Mouse (Mus musculus): ENCODE measurements at regions not wholly inside any gene's neighbourhood (a gene's known extent, or its start where the extent isn't known, plus 50 kb on each side); places are given as distances from the start of the nearest gene placed in this dataset.

GRCm38 (mm10) chr19:57552964-57553740 is 57.7 kb upstream of the Atrnl1 start:
- no peaks in the 10 kb centered on the region for H3K36me3 ChIP-seq (ENCODE audit: control insufficient read depth, insufficient read depth, low read length)
- H3K4me1 ChIP-seq (replicated peaks; ENCODE audit: control insufficient read depth, insufficient read depth, low read length) = no peaks in the 10 kb centered on the region
- H3K4me3 ChIP-seq (ENCODE audit: low read depth, low read length) = no peak overlapping the region
- H3K9ac ChIP-seq (ENCODE audit: low read depth, low read length) = no peak overlapping the region
- DNase-seq (ENCODE audit: low spot score) (no peak), ATAC-seq (ENCODE audit: low FRiP score) (no peak)
- no peak overlapping the region for H3K27ac ChIP-seq (ENCODE audit: low read depth, low read length)
- no peaks in the 10 kb centered on the region for H3K9me3 ChIP-seq (ENCODE audit: control insufficient read depth, low read length)
- 69% methylated on average over 11 of the region's 11 CpGs for WGBS
- H3K27me3 ChIP-seq (ENCODE audit: control insufficient read depth, insufficient read depth, low read length) = no peaks in the 10 kb centered on the region
- H3K4me2 ChIP-seq (replicated peaks; ENCODE audit: low read depth, low read length) = no peak overlapping the region

- no peak for ATAC-seq (ENCODE audit: low FRiP score)
- no peaks in the 10 kb centered on the region for H3K9me3 ChIP-seq (ENCODE audit: control insufficient read depth, low read length)
- WGBS = 89% methylated on average over 6 of the region's 6 CpGs
Observed at GRCm38 (mm10) chr19:57554086-57554485, 56.7 kb upstream of the Atrnl1 start.

DNA sequence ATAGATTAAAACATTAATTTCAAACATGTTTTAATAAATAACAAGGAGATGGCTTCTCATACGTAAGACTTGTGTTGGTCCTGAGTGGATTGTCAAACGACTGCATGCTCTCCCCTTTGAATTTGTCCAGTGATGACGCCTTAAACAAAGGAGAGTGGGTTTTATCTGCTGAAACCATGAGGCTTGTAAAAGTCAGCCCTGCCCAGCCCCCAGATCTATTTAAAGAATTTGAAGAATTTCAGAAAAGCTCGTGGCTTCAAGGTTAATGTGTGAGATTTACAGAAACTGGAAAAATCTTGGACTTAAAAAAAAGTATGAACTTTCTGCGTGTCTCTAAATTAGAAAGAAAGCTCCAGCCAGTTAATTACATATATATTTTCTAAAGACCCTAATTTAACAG is 55.5 kb upstream of the Atrnl1 start:
- ATAC-seq (ENCODE audit: low FRiP score) (no peak), DNase-seq (ENCODE audit: low spot score) (no peak)
- WGBS = 52% methylated on average over 5 of the region's 5 CpGs
- Histone ChIP-seq H3K9ac (ENCODE audit: low read depth, low read length) (no peak overlapping the region), H3K9me3 (ENCODE audit: control insufficient read depth, low read length) (no peaks in the 10 kb centered on the region), H3K4me3 (ENCODE audit: low read depth, low read length) (no peak overlapping the region), H3K27me3 (ENCODE audit: control insufficient read depth, insufficient read depth, low read length) (no peaks in the 10 kb centered on the region), H3K36me3 (ENCODE audit: control insufficient read depth, insufficient read depth, low read length) (no peaks in the 10 kb centered on the region), H3K4me1 (replicated peaks; ENCODE audit: control insufficient read depth, insufficient read depth, low read length) (0 out of 2 replicates have a peak, but pooled peaks cover 2% of the 10 kb centered on the region), H3K4me2 (replicated peaks; ENCODE audit: low read depth, low read length) (no peak overlapping the region), H3K27ac (ENCODE audit: low read depth, low read length) (no peak overlapping the region)

More at GRCm38 (mm10) chr19:57554086-57554485, 56.7 kb upstream of the Atrnl1 start:
- no peak for DNase-seq (ENCODE audit: low spot score)
- H3K4me1 ChIP-seq (replicated peaks; ENCODE audit: control insufficient read depth, insufficient read depth, low read length) = 0 out of 2 replicates have a peak, but pooled peaks cover 2% of the 10 kb centered on the region
- H3K27ac ChIP-seq (ENCODE audit: low read depth, low read length) = no peak overlapping the region
- no peak overlapping the region for H3K4me2 ChIP-seq (replicated peaks; ENCODE audit: low read depth, low read length)
- no peaks in the 10 kb centered on the region for H3K27me3 ChIP-seq (ENCODE audit: control insufficient read depth, insufficient read depth, low read length)
- H3K36me3 ChIP-seq (ENCODE audit: control insufficient read depth, insufficient read depth, low read length) = no peaks in the 10 kb centered on the region
- H3K4me3 ChIP-seq (ENCODE audit: low read depth, low read length) = no peak overlapping the region
- no peak overlapping the region for H3K9ac ChIP-seq (ENCODE audit: low read depth, low read length)

DNA sequence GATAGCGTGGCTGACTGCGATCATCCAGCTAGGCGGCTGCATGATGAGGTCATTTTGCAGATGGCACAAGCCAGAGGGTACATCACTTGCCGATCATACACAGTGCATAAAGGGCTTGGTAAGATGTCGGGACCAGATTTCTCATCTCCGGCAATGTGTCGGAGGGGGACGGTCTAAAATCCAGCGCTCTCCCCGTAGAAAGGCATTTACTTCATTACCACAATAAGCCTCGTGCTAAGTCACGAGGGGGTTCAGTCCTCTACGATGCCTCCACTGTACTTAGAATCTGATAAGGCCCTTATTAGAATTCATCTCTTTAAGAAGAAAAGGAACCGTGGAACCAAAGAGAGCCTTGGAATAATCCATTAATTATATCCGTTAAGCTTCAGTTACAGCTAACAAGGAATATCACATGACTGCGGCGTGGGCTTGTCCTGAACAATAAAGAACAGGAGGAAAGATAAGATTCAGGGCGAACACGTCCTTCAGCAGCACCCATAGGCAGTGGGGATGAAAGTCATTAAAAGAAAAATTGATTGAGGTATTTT is 52.3 kb upstream of the Atrnl1 start:
- H3K27ac ChIP-seq (ENCODE audit: low read depth, low read length) = peak overlapping the region; percentile 36; the same call in 1 of the 2 replicates
- no peaks in the 10 kb centered on the region for H3K9me3 ChIP-seq (ENCODE audit: control insufficient read depth, low read length)
- 0 out of 2 replicates have a peak, but pooled peaks cover 2% of the 10 kb centered on the region for H3K4me1 ChIP-seq (replicated peaks; ENCODE audit: control insufficient read depth, insufficient read depth, low read length)
- no peaks in the 10 kb centered on the region for H3K27me3 ChIP-seq (ENCODE audit: control insufficient read depth, insufficient read depth, low read length)
- no peak for DNase-seq (ENCODE audit: low spot score)
- H3K4me2 ChIP-seq (replicated peaks; ENCODE audit: low read depth, low read length) = no peak overlapping the region
- H3K36me3 ChIP-seq (ENCODE audit: control insufficient read depth, insufficient read depth, low read length) = no peaks in the 10 kb centered on the region
- H3K9ac ChIP-seq (ENCODE audit: low read depth, low read length) = no peak overlapping the region
- 56% methylated on average over 19 of the region's 19 CpGs for WGBS
- ATAC-seq (ENCODE audit: low FRiP score) = peak; percentile 53; the same call in 1 of the 2 replicates
- no peak overlapping the region for H3K4me3 ChIP-seq (ENCODE audit: low read depth, low read length)

DNA sequence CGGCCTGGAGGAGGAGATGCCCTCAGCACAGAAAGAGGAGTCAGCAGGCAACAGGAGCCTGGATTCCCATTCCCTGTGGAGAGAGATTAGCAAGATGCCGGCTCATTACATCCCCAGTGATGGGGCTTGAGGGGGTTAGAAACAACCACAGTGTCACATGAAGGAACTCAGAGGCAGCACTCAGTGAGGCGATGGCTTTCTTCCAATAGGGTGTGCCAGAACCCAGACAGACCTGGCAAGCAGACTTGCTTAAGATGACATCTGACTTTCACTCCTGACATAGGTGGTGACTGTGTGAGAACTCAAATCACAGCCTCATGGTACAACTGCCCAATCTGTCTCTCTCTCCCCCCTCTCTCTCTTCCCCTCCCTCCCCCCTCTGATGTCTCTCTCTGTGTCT is 50.1 kb upstream of the Atrnl1 start:
- 0 out of 2 replicates have a peak, but pooled peaks cover 2% of the 10 kb centered on the region for H3K4me1 ChIP-seq (replicated peaks; ENCODE audit: control insufficient read depth, insufficient read depth, low read length)
- no peaks in the 10 kb centered on the region for H3K27me3 ChIP-seq (ENCODE audit: control insufficient read depth, insufficient read depth, low read length)
- no peak overlapping the region for H3K27ac ChIP-seq (ENCODE audit: low read depth, low read length)
- DNase-seq (ENCODE audit: low spot score) (no peak), ATAC-seq (ENCODE audit: low FRiP score) (no peak)
- H3K9ac ChIP-seq (ENCODE audit: low read depth, low read length) = no peak overlapping the region
- no peaks in the 10 kb centered on the region for H3K9me3 ChIP-seq (ENCODE audit: control insufficient read depth, low read length)
- 68% methylated on average over 3 of the region's 3 CpGs for WGBS
- no peak overlapping the region for H3K4me2 ChIP-seq (replicated peaks; ENCODE audit: low read depth, low read length)
- no peak overlapping the region for H3K4me3 ChIP-seq (ENCODE audit: low read depth, low read length)
- H3K36me3 ChIP-seq (ENCODE audit: control insufficient read depth, insufficient read depth, low read length) = no peaks in the 10 kb centered on the region

Measured in hindbrain, embryonic 11.5 days (tissue).